Mouse (Mus musculus) bone marrow macrophage, adult 2 months (primary cell): ENCODE measurements at regions not wholly inside any gene's neighbourhood (a gene's known extent, or its start where the extent isn't known, plus 50 kb on each side); places are given as distances from the start of the nearest gene placed in this dataset.

Experiments used
- CTCF ChIP-seq: IDR thresholded peaks from 2 replicates; pipeline ENCODE4 v1.5.1; 2012; ENCODE audit warnings: low read depth, mild to moderate bottlenecking, low read length, moderate library complexity
- POLR2A ChIP-seq: IDR thresholded peaks from 2 replicates; pipeline ENCODE4 v1.6.1; 2012; ENCODE audit warnings: mild to moderate bottlenecking, low read depth, low read length, borderline replicate concordance

DNA sequence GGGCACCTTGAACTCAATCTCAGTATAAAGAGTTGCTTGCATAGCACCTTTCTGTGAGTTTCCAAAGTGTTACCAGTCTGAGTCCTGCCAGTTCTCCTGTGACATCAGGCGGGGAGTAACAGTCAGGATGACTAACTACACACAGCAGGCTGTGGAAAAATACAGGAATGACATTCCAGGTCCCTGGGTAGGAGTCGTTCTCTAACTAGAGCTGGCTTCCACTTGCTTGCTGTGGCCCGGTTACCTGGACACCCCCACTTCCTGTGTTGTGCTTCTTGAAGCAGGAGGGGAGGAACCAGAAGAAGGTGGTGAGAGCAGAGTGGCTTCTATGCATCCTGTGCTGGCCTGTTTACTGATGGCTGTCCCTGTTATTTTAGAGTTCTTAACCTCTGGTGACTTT is 81.0 kb downstream of the Btg1 start:
- TF ChIP-seq CTCF = no peak
- TF ChIP-seq POLR2A = no peak
